ENCODE assay signal across 9 mouse cellular contexts in the genomic region with DNA sequence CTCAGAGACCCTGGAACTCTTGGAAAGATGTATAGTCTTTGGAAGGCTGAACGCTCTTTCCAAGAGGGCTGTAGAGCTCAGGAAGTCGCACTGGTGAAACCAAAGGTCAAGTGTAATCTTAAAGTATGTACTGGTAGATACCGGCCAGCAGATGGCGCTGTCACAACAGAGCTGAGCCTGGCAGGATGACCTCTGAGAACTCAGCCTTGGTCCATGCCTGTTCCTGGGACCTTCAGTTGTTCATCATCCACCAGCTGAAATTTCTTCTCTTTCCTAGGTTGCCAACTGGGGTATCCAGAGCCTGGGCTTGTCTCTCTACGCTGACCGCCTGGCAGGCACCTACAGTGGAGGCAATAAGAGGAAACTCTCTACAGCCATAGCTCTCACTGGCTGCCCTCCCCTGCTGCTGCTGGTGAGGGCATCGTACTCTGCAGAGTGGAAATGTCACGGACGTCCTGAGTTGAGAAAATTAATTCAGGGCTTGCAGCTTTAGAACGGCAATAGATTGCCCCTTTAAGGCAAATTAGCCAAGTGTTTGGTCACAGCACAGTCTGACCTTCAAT.
DNase-seq lines count a peak whose midpoint lies in the region; ATAC-seq and TF ChIP-seq lines count a peak whose summit lies in the region.
"Had no signal": no experiment of that assay in that cellular context is flagged by ENCODE, and none has a peak within 500 bp of the region (broad histone marks: within the 10 kb centered on the region; RNA-seq: fewer than 3 reads in every experiment).

No protein-coding gene starts in this region.

- peak; percentile 15 for DNase-seq in 3134 (ENCODE audit: extremely low read depth, insufficient read length, low spot score)
- DNase-seq in c-Kit-positive CD71-negative TER-119-negative erythroid progenitor cells, embryonic 14.5 days (ENCODE audit: low read depth) = peak; percentile 51
- DNase-seq in kidney, adult 8-10 months = peak; percentile 71 to 83
- peak; percentile 43 to 65 for DNase-seq in lung, adult 18-20 months
- DNase-seq in retina, embryonic 14.5 days (ENCODE audit: low spot score) = peak; percentile 80
- DNase-seq in urinary bladder, postnatal 25 days (ENCODE audit: low spot score) = peak; percentile 78

- no peak overlapping the region for H3K4me2 ChIP-seq in forebrain, embryonic 16.5 days (ENCODE audit: low read length)
- H3K4me2 ChIP-seq: heart, embryonic 15.5 days had no signal

- H3K36me3 ChIP-seq in E14TG2a.4 (ENCODE audit: insufficient read depth, low read length) = no peaks in the 10 kb centered on the region
- H3K36me3 ChIP-seq in forebrain, embryonic 16.5 days (ENCODE audit: control insufficient read depth, insufficient read depth) = no peaks in the 10 kb centered on the region
- H3K36me3 ChIP-seq: heart, embryonic 15.5 days had no signal

- H3K9ac ChIP-seq in forebrain, embryonic 16.5 days (replicated peaks; ENCODE audit: low read depth, low read length) = no peak overlapping the region
- H3K9ac ChIP-seq: heart, embryonic 15.5 days had no signal

- TF ChIP-seq CTCF in E14TG2a.4 (conservative IDR thresholded peaks at IDR 0.05; ENCODE audit: low read length) = peak; percentile 55

- no peak overlapping the region for H3K27ac ChIP-seq in forebrain, embryonic 16.5 days (ENCODE audit: low read length)
- H3K27ac ChIP-seq: heart, embryonic 15.5 days had no signal

- no peak overlapping the region for H3K4me3 ChIP-seq in E14TG2a.4 (replicated peaks; ENCODE audit: low read length)
- no peak overlapping the region for H3K4me3 ChIP-seq in forebrain, embryonic 16.5 days (replicated peaks; ENCODE audit: low read length)
- H3K4me3 ChIP-seq: heart, embryonic 15.5 days had no signal

- 0 out of 2 replicates have a peak, but pooled peaks have one; percentile 23 for ATAC-seq in forebrain, embryonic 16.5 days

- peaks cover 22% of the 10 kb centered on the region for H3K27me3 ChIP-seq in E14TG2a.4 (ENCODE audit: insufficient read depth, low read length)
- no peaks in the 10 kb centered on the region for H3K27me3 ChIP-seq in forebrain, embryonic 16.5 days (replicated peaks; ENCODE audit: control insufficient read depth, insufficient read depth, low read length)
- H3K27me3 ChIP-seq: heart, embryonic 15.5 days had no signal

- no peaks in the 10 kb centered on the region for H3K9me3 ChIP-seq in E14TG2a.4 (ENCODE audit: low read length)
- H3K9me3 ChIP-seq in forebrain, embryonic 16.5 days (ENCODE audit: control insufficient read depth, low read length) = no peaks in the 10 kb centered on the region
- H3K9me3 ChIP-seq: heart, embryonic 15.5 days had no signal

- 43% methylated on average over 10 of the region's 10 CpGs for WGBS in forebrain, embryonic 16.5 days

- H3K4me1 ChIP-seq in E14TG2a.4 (replicated peaks; ENCODE audit: low read depth, low read length) = no peaks in the 10 kb centered on the region
- H3K4me1 ChIP-seq in forebrain, embryonic 16.5 days (replicated peaks; ENCODE audit: control insufficient read depth, insufficient read depth, low read length) = no peaks in the 10 kb centered on the region; the same call in 1 of the 2 replicates
- H3K4me1 ChIP-seq: heart, embryonic 15.5 days had no signal

Comparison
In these comparisons a context has a peak if more than half of its experiments do, and no peak if none do; other contexts are left out.
1. DNase-seq: peak in every context shown above with its lines; median percentile 80 in retina, embryonic 14.5 days; 78 in urinary bladder, postnatal 25 days; 77 in kidney, adult 8-10 months; 54 in lung, adult 18-20 months; 51 in c-Kit-positive CD71-negative TER-119-negative erythroid progenitor cells, embryonic 14.5 days; 15 in 3134.